Mouse (Mus musculus): Measurements from ENCODE around the gene Pde6c. TPM values are rescaled to one million over a fixed set of nuclear protein-coding genes. Genes with fewer than 3 reads are reported as not detected.

Pde6c gene
- polyA plus RNA-seq (2012; ENCODE audit: insufficient read depth, insufficient read length, missing spikeins), result not detected in 2 replicates

- no peak within 1 kb of the TSS for H3K4me3 ChIP-seq (ENCODE audit: insufficient read depth, low read length)
- H3K27ac ChIP-seq (ENCODE audit: insufficient read depth, low read depth, low read length), result no peak within 1 kb of the TSS
- no peak for TF ChIP-seq POLR2A (IDR thresholded peaks at IDR 0.05; ENCODE audit: borderline replicate concordance, low read depth, low read length)
- TF ChIP-seq CTCF (IDR thresholded peaks at IDR 0.05; ENCODE audit: low read depth, low read length), result no peak
- H3K4me1 ChIP-seq (ENCODE audit: control insufficient read depth, insufficient read depth, low read length), result no peaks in the 10 kb centered on the region
Observed at GRCm38 (mm10) chr19:38132481-38132880, at the start of gene Pde6c. Pde6c (plus strand) TSS chr19:38132781.

GRCm38 (mm10) chr19:38082931-38083525 lies 49.6 kb upstream of the Pde6c start:
- no peak overlapping the region for H3K27ac ChIP-seq (ENCODE audit: insufficient read depth, low read depth, low read length)
- H3K4me3 ChIP-seq (ENCODE audit: insufficient read depth, low read length), result no peak overlapping the region
- no peaks in the 10 kb centered on the region for H3K4me1 ChIP-seq (ENCODE audit: control insufficient read depth, insufficient read depth, low read length)
- TF ChIP-seq CTCF (IDR thresholded peaks at IDR 0.05; ENCODE audit: low read depth, low read length), result no peak
- no peak for TF ChIP-seq POLR2A (IDR thresholded peaks at IDR 0.05; ENCODE audit: borderline replicate concordance, low read depth, low read length)

DNA sequence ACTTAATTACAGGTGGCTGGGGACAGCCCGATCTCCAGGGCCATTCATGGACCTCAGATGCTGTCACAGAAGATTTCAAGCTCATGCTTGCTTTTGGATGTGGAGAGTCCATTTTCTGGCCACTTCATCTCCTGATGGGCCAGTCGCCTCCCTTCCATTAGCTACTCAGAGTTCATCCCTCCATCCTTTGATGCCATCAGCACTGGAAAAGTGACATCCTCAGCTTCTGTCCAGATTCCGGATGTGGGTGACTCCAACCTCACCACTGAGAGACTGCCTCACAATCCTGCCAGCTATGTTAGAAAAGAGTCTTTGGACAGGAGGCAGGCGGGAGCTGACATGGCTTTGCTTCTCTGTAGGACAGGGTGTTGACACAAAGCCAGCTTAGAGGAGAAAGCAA lies 46.7 kb upstream of the Pde6c start:
- TF ChIP-seq CTCF (IDR thresholded peaks at IDR 0.05; ENCODE audit: low read depth, low read length) (no peak), POLR2A (IDR thresholded peaks at IDR 0.05; ENCODE audit: borderline replicate concordance, low read depth, low read length) (no peak)
- no peak overlapping the region for H3K4me3 ChIP-seq (ENCODE audit: insufficient read depth, low read length)
- no peaks in the 10 kb centered on the region for H3K4me1 ChIP-seq (ENCODE audit: control insufficient read depth, insufficient read depth, low read length)
- H3K27ac ChIP-seq (ENCODE audit: insufficient read depth, low read depth, low read length), result no peak overlapping the region

DNA sequence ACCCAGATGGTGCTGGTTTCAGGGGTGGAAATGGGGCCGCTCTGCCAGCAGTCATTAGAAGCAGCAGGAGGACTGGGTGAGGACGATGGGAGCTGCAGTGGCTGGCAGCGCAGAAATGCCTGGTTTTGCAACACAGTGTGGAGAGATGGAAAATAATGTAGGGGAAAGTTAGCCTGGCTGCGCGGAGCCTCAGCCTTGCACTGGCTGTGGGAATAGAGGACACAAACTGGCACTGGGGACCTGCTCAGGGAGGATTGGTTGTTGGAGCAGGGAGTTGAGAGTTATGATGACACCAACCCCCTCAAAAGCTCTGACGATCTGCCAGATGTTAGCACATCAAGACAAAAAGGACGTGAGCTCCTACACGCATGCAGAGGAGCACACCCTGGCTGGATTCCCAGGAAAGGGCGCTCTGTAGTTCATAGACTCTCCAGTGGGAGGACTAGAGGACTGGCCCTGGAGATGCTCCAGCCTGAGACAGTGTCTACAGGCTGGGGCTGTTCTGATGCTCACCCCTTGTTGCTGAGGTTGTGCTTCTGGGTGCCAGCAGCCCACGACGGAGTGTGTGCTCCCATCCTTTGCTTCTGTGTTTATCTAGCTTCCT lies 45.5 kb upstream of the Pde6c start:
- TF ChIP-seq CTCF (IDR thresholded peaks at IDR 0.05; ENCODE audit: low read depth, low read length) (no peak), POLR2A (IDR thresholded peaks at IDR 0.05; ENCODE audit: borderline replicate concordance, low read depth, low read length) (no peak)
- no peak overlapping the region for H3K4me3 ChIP-seq (ENCODE audit: insufficient read depth, low read length)
- peaks cover 4% of the 10 kb centered on the region for H3K4me1 ChIP-seq (ENCODE audit: control insufficient read depth, insufficient read depth, low read length)
- H3K27ac ChIP-seq (ENCODE audit: insufficient read depth, low read depth, low read length), result no peak overlapping the region

- H3K27ac ChIP-seq (ENCODE audit: insufficient read depth, low read depth, low read length), result no peak overlapping the region
- TF ChIP-seq CTCF (IDR thresholded peaks at IDR 0.05; ENCODE audit: low read depth, low read length) (no peak), POLR2A (IDR thresholded peaks at IDR 0.05; ENCODE audit: borderline replicate concordance, low read depth, low read length) (no peak)
- H3K4me1 ChIP-seq (ENCODE audit: control insufficient read depth, insufficient read depth, low read length), result peaks cover 11% of the 10 kb centered on the region
- no peak overlapping the region for H3K4me3 ChIP-seq (ENCODE audit: insufficient read depth, low read length)
Observed at GRCm38 (mm10) chr19:38089358-38089757, 43.2 kb upstream of the Pde6c start.

DNA sequence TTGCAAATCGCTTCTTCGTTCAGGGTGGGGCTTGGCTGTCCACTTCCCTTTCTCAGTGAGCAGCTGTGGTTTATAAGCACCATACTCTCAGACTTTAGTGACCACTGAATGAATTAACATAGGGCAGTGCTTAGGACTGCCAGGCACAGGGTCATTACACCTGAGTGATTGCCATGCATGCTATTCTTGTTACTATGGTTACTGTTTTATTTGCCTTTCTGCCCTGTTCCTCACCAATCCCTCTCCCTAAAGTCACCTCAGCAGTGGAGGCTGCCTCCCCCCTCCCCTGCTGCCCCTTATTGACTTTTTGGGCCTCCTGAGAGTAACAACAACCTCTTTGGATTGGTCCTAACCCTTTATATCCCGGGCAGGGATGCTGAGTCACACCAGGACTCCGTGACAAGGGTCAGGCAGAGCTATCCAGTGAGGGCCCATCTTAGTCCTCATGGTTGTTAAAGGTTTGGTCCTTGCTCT lies 41.0 kb upstream of the Pde6c start:
- Histone ChIP-seq H3K27ac (ENCODE audit: insufficient read depth, low read depth, low read length) (no peak overlapping the region), H3K4me3 (ENCODE audit: insufficient read depth, low read length) (no peak overlapping the region)
- TF ChIP-seq POLR2A (IDR thresholded peaks at IDR 0.05; ENCODE audit: borderline replicate concordance, low read depth, low read length), result no peak
- TF ChIP-seq CTCF (IDR thresholded peaks at IDR 0.05; ENCODE audit: low read depth, low read length), result no peak

GRCm38 (mm10) chr19:38096231-38096630 lies 36.4 kb upstream of the Pde6c start:
- no peak for TF ChIP-seq CTCF (IDR thresholded peaks at IDR 0.05; ENCODE audit: low read depth, low read length)
- no peak for TF ChIP-seq POLR2A (IDR thresholded peaks at IDR 0.05; ENCODE audit: borderline replicate concordance, low read depth, low read length)
- H3K27ac ChIP-seq (ENCODE audit: insufficient read depth, low read depth, low read length), result no peak overlapping the region
- peaks cover 11% of the 10 kb centered on the region for H3K4me1 ChIP-seq (ENCODE audit: control insufficient read depth, insufficient read depth, low read length)
- no peak overlapping the region for H3K4me3 ChIP-seq (ENCODE audit: insufficient read depth, low read length)

More for the DNA sequence above, 41.0 kb upstream of the Pde6c start:
- peaks cover 11% of the 10 kb centered on the region for H3K4me1 ChIP-seq (ENCODE audit: control insufficient read depth, insufficient read depth, low read length)

GRCm38 (mm10) chr19:38096858-38097758 lies 35.5 kb upstream of the Pde6c start, which contains the start of gene Ffar4:
Ffar4 (plus strand) TSS chr19:38097071.
- H3K27ac ChIP-seq (ENCODE audit: insufficient read depth, low read depth, low read length), result no peak within 1 kb of the TSS
- peak within 1 kb of the TSS; percentile 50 for H3K4me3 ChIP-seq (ENCODE audit: insufficient read depth, low read length)
- TF ChIP-seq POLR2A (IDR thresholded peaks at IDR 0.05; ENCODE audit: borderline replicate concordance, low read depth, low read length) (no peak), CTCF (IDR thresholded peaks at IDR 0.05; ENCODE audit: low read depth, low read length) (no peak)
- H3K4me1 ChIP-seq (ENCODE audit: control insufficient read depth, insufficient read depth, low read length), result peaks cover 7% of the 10 kb centered on the region

GRCm38 (mm10) chr19:38107871-38108270 lies 24.7 kb upstream of the Pde6c start:
- Histone ChIP-seq H3K4me1 (ENCODE audit: control insufficient read depth, insufficient read depth, low read length) (peaks cover 10% of the 10 kb centered on the region), H3K4me3 (ENCODE audit: insufficient read depth, low read length) (no peak overlapping the region), H3K27ac (ENCODE audit: insufficient read depth, low read depth, low read length) (no peak overlapping the region)
- no peak for TF ChIP-seq POLR2A (IDR thresholded peaks at IDR 0.05; ENCODE audit: borderline replicate concordance, low read depth, low read length)
- TF ChIP-seq CTCF (IDR thresholded peaks at IDR 0.05; ENCODE audit: low read depth, low read length), result no peak
